Comparison of ENCODE assay signal across 16 mouse cellular contexts in genomic region chr10:117566204-117566603, GRCm38 (mm10).
DNase-seq lines count a peak whose midpoint lies in the region; TF ChIP-seq lines count a peak whose summit lies in the region.
"Had no signal": no experiment of that assay in that cellular context is flagged by ENCODE, and none has a peak within 500 bp of the region (broad histone marks: within the 10 kb centered on the region; RNA-seq: fewer than 3 reads in every experiment).

No protein-coding gene starts in this region.

- no peak for DNase-seq in kidney, adult 2 months
- DNase-seq in kidney, postnatal 10 days = no peak
- DNase-seq in thymus, postnatal 14 days = peak; percentile 9
- DNase-seq in thymus, adult 18-20 months = no peak
- DNase-seq in c-Kit-positive CD71-positive TER-119-positive erythroid progenitor cells, embryonic 14.5 days (ENCODE audit: low spot score) = peak; percentile 1
- no peak for DNase-seq in cerebellum, adult 8-10 months
- DNase-seq in adrenal gland, adult 8-10 months = no peak
- DNase-seq: gastrocnemius, postnatal 10 days; kidney, adult 9 months; layer of hippocampus, adult 9-11 months; left cerebral cortex, postnatal 4 days; lung, adult 2 months; thymus, adult 2 months had no signal

- no peaks in the 10 kb centered on the region for H3K36me3 ChIP-seq in kidney, adult 2 months (ENCODE audit: control insufficient read depth, insufficient read depth, low read length)
- H3K36me3 ChIP-seq: embryonic facial prominence, embryonic 13.5 days; hindbrain, embryonic 12.5 days had no signal

- 0 out of 2 replicates have a peak, but pooled peaks have one; percentile 7 for TF ChIP-seq CTCF in kidney, adult 2 months (conservative IDR thresholded peaks at IDR 0.05; ENCODE audit: insufficient read depth, insufficient read length, low read depth, low read length)

- H3K4me3 ChIP-seq in kidney, adult 2 months (ENCODE audit: insufficient read depth, low read depth, low read length) = no peak overlapping the region
- H3K4me3 ChIP-seq: embryonic facial prominence, embryonic 13.5 days; forebrain, embryonic 13.5 days; hindbrain, embryonic 12.5 days had no signal

- H3K27me3 ChIP-seq in kidney, adult 2 months (replicated peaks; ENCODE audit: control insufficient read depth, insufficient read depth, low read length) = no peaks in the 10 kb centered on the region
- H3K27me3 ChIP-seq: hindbrain, embryonic 12.5 days had no signal

- TF ChIP-seq POLR2A in kidney, adult 2 months (IDR thresholded peaks at IDR 0.05; ENCODE audit: low read depth, low read length) = no peak

- no peaks in the 10 kb centered on the region for H3K4me1 ChIP-seq in kidney, adult 2 months (ENCODE audit: control insufficient read depth, insufficient read depth, low read length)

- WGBS in kidney, adult 2 months = 92% methylated on average over 3 of the region's 3 CpGs

- H3K27ac ChIP-seq in kidney, adult 2 months (ENCODE audit: insufficient read depth, low read depth, low read length) = no peak overlapping the region
- H3K27ac ChIP-seq: embryonic facial prominence, embryonic 13.5 days; forebrain, embryonic 13.5 days; hindbrain, embryonic 12.5 days had no signal

Comparison
In these comparisons a context has a peak if more than half of its experiments do, and no peak if none do; other contexts are left out.
1. DNase-seq: peak in thymus, postnatal 14 days (single experiment) and c-Kit-positive CD71-positive TER-119-positive erythroid progenitor cells, embryonic 14.5 days (single experiment); none in kidney, adult 2 months (single experiment), kidney, postnatal 10 days (single experiment), thymus, adult 18-20 months (0 of 2), cerebellum, adult 8-10 months (single experiment) and adrenal gland, adult 8-10 months (single experiment).